Mouse (Mus musculus) midbrain, embryonic 15.5 days (tissue): ENCODE data around the gene Gmppa. TPM values are rescaled to one million over a fixed set of nuclear protein-coding genes. Genes with fewer than 3 reads are reported as not detected.

Experiments used
- polyA plus RNA-seq: library from polyadenylated mRNA; unstranded; fragments of >200 nt; fragmentation: Nextera tagmentation; extraction: Ambion mirVana; gene quantifications from 2 replicates; pipeline ENCODE4 v1.2.1, GENCODE M21; 2015

The Gmppa gene
- polyA plus RNA-seq, 1 experiment from 2014 or later, result 98.7 TPM

Other genes with a start within 250 kb of the Gmppa start
- 27.6 and 27.7 TPM in 2 replicates for gene Ankzf1, start 243.8 kb upstream of the Gmppa start, polyA plus RNA-seq
- 59.2 and 63.3 TPM in 2 replicates for gene Atg9a, start 243.7 kb upstream of the Gmppa start, polyA plus RNA-seq
- 21.8 and 24.0 TPM in 2 replicates for gene Glb1l, start 225.1 kb upstream of the Gmppa start, polyA plus RNA-seq
- gene Stk16, start 225.1 kb upstream of the Gmppa start, polyA plus RNA-seq, result 156 and 169 TPM in 2 replicates
- 7.9 and 12.7 TPM in 2 replicates for gene Tuba4a, start 216.1 kb upstream of the Gmppa start, polyA plus RNA-seq
- gene A630095N17Rik, start 203.8 kb upstream of the Gmppa start, polyA plus RNA-seq, result not detected in 2 replicates
- gene Dnajb2, start 199.5 kb upstream of the Gmppa start, polyA plus RNA-seq, result 72.9 and 82.1 TPM in 2 replicates
- gene Ptprn, start 171.4 kb upstream of the Gmppa start, polyA plus RNA-seq, result 24.2 and 26.6 TPM in 2 replicates
- 167 and 169 TPM in 2 replicates for gene Resp18, start 157.5 kb upstream of the Gmppa start, polyA plus RNA-seq
- 152 and 162 TPM in 2 replicates for gene Dnpep, start 117.9 kb upstream of the Gmppa start, polyA plus RNA-seq
- 1.5 and 2.0 TPM in 2 replicates for gene Des, start 75.6 kb upstream of the Gmppa start, polyA plus RNA-seq
- 20.8 and 21.3 TPM in 2 replicates for gene Speg, start 60.6 kb upstream of the Gmppa start, polyA plus RNA-seq
- 64.4 and 73.2 TPM in 2 replicates for gene Asic4, start 14.5 kb downstream of the Gmppa start, polyA plus RNA-seq
- 42.3 and 45.8 TPM in 2 replicates for gene Chpf, start 43.4 kb downstream of the Gmppa start, polyA plus RNA-seq
- gene Tmem198, start 43.6 kb downstream of the Gmppa start, polyA plus RNA-seq, result 59.2 and 60.0 TPM in 2 replicates
- 29.3 and 31.9 TPM in 2 replicates for gene Obsl1, start 70.5 kb downstream of the Gmppa start, polyA plus RNA-seq
- gene Inha, start 71.1 kb downstream of the Gmppa start, polyA plus RNA-seq, result 24.3 and 24.5 TPM in 2 replicates
- 25.7 and 27.7 TPM in 2 replicates for gene Stk11ip, start 85.6 kb downstream of the Gmppa start, polyA plus RNA-seq
- gene Slc4a3, start 110.3 kb downstream of the Gmppa start, polyA plus RNA-seq, result 68.8 and 79.6 TPM in 2 replicates